Mouse (Mus musculus): ENCODE results near the gene Rasip1.

Rasip1 gene

DNA sequence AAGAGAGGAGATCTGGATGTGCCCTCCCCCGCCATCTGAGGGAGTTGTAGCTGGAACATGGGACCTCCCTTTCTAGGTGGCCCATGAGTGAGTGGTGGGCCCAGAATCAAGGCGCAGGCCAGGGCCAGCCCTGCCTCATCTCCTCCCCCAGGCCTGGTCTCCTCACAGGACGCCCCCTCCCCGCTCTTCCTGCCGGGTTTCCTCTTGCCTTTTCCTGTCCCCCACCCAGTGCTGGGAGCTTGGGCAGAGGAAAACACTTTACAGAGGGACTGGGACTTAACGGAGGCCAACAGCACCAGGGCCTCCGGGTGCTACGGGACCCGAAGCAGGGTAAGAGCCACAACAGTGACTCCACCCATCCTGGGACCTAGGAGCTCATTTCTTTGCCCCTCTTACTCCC is at the start of gene Rasip1:
Gene Rasip1 (plus strand): TSS at position 228 of the 400 bp plus-strand sequence.
- DNase-seq (ENCODE audit: low read depth, low spot score): no peak

DNA sequence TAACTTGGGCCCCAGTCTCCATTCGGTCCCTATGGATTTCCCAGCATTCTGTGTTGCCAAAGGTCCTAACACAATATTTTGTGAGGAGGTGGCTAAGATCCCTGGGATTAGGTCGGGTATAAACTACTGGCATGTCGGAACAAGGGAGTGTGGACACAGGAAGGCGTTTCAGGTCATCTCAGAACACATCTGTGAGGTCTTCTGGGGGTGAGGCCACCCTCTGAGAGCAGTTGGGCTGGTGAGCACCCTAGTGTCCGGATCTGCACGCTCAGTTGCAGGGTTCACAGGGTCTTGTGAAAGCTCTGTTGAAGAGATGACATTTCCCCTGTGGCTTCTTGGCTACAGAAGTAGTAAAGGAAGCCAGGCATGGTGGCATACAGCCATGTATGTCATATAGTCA is 41.4 kb upstream of the Rasip1 start:
- no peak for DNase-seq (ENCODE audit: low read depth, low spot score)

- no peak for DNase-seq (ENCODE audit: low read depth, low spot score)
Observed at GRCm38 (mm10) chr7:45587631-45588592, 39.4 kb upstream of the Rasip1 start.

DNA sequence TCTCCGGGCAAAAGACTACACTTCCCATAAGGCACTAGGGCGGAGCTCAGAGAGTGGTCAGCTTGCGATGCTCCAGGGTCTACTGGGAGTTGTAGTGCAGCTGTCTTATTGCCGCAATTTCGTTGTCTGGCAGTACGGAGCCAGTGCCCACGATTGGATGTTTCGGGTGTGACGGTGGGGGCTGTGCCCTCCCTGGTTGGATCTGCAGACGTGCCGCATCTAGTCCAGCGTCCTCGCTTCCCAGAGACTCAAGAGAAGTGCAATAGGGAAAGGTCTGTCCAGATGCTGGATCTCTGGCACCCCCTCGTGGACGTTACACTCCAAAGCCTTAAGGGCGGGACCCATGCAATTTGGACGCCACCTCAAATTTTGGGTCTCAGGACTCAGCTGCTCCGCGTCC is 38.1 kb upstream of the Rasip1 start:
- peak; percentile 98 for DNase-seq (ENCODE audit: low read depth, low spot score)

- DNase-seq (ENCODE audit: low read depth, low spot score): no peak
Observed at GRCm38 (mm10) chr7:45589898-45590297, 37.4 kb upstream of the Rasip1 start.

DNA sequence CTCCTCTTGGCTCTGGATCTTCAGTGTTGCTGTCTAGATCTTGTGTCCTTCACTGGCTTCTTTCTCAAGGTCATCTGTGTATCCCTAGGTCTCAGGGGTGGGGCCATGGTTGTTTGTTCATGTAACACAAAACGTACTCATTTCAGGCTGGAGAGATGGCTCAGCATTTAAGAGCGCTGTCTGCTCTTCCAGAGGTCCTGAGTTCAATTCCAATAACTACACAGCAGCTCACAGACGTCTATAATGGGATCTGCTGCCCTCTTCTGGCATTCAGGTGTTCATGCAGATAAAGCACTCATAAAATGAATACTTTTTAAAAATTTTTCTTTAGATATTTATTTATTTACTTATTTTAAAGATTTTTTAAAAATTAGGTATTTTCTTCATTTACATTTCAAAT is 36.4 kb upstream of the Rasip1 start:
- DNase-seq (ENCODE audit: low read depth, low spot score): no peak

DNA sequence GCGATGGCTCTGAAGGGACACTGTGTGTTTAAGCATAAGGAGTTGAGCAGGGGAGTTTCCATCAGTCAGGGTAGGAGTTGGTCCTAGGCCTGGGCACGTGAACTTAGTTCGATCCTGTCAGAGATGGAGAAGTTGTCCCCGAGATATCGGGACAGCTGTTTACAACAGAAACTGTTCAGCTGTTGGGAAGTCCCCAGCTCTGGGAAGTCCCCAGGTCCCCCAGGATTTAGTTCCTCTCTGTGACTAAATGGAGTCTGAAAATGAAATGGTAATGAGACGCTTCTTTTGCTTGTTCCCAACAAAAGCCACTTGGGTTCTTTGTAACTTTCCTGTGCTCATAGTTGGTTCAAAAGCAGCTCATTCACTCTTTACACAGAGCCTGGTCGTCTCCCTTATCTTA is 35.4 kb upstream of the Rasip1 start:
- no peak for DNase-seq (ENCODE audit: low read depth, low spot score)

GRCm38 (mm10) chr7:45593118-45593815 is 34.0 kb upstream of the Rasip1 start:
- peak; percentile 89 for DNase-seq (ENCODE audit: low read depth, low spot score)

- no peak for DNase-seq (ENCODE audit: low read depth, low spot score)
Observed at GRCm38 (mm10) chr7:45595176-45595575, 32.1 kb upstream of the Rasip1 start.

DNA sequence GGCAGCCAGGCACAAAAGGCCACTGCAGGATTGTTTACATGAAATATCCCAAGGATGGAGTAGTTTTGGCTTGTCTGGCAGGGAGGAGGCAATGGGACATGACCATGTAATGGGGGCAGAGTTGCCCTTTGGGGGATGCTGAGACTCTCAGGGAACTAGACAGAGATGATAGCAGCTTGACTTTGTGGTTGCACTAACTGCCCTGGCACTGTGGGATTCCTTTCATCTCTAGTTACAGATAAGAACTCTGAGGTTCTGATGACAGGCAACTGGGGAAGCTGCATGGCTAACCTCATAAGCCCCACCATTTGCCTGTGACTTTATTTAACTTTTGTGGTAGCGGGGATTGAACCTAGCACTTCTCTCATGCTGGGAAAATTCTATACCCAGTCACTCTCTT is 31.2 kb upstream of the Rasip1 start:
- no peak for DNase-seq (ENCODE audit: low read depth, low spot score)

DNA sequence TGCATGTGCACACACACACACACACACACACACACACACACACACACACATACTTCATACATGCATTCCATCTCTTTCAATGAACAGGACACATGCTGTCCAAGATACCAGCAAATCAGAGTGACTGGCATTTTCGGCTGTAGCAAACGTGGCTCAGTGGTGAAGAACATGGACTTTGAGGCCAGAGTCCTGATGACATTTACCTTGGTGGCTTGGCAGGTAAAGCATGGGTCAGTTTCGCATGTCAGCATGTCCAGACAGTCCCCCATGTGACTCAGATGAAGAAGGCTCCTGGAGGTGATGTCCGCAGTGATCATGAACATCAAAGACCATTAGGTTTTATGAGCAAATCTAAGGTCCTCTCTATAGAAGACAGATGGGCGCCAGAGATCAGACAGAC is 30.3 kb upstream of the Rasip1 start:
- no peak for DNase-seq (ENCODE audit: low read depth, low spot score)

GRCm38 (mm10) chr7:45597527-45597926 is 29.8 kb upstream of the Rasip1 start:
- DNase-seq (ENCODE audit: low read depth, low spot score): no peak

- DNase-seq (ENCODE audit: low read depth, low spot score): no peak
Observed at GRCm38 (mm10) chr7:45598960-45599879, 28.1 kb upstream of the Rasip1 start.

DNA sequence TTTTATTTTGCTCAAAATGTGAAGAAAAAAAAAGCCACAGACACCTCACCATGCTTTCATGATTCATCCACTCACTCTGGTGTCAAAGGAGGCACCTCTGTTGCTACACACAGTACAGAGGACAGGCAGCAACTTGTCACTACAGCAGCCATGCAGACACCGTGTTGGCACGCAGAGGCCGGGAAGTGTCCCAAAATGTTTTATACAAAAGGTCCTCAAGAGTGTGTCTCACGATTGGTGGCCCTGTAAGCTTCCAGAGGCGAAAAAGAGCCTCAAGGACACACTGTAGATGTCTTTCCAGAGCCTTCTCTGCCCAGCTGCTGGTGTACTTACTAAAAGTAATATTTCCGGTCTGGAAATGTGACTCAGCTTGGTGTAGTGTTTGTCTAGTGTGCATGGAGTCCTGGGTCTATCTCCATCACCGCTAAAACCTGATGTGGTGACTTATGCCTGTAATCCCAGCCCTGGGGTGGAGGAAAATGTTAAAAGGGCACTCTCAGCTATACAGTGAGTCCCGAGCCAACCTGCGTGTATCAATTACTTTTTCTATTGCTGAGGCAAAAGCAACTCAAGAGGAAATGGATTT is 21.5 kb upstream of the Rasip1 start:
- no peak for DNase-seq (ENCODE audit: low read depth, low spot score)

DNA sequence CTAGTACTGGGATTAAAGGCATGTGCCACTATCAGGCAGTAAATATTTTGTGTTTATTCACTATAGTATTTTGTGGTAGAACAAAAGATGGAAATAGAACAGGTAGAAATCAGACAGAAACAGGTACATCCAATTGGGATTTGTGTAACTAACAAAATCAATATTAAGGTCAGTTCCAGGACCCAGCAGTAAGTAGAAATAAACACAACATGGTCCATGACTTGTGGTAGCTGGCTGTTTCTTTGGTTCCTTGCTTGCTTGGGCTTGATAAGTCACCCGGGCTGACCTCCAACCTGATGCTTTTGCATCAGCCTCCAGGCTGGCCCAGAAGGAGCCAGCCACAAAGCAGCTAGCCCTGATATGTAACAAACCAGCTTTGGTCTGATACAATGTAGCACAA is 17.8 kb upstream of the Rasip1 start:
- no peak for DNase-seq (ENCODE audit: low read depth, low spot score)

DNA sequence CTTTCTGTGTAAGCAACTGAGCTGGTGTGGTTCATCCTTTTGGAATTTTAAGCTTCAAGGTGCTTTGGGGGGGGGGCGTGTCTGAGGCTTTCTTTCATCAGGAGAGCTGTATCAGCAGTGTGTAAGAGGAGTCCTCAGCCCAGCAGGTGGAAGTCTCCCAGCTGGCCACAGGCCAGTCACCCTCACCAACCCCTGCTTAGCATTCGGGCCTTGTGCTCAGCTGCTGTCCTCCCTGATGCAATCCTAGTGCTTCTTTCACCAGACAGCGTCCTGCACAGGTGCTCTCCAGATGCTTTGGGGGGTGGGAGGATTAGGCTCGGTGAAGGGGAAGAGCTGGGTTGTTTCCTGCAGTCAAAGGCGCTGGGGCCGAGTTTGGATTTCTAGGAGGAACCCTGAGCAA is 11.0 kb upstream of the Rasip1 start:
- DNase-seq (ENCODE audit: low read depth, low spot score): peak; percentile 42

GRCm38 (mm10) chr7:45617042-45617695 is 10.1 kb upstream of the Rasip1 start, which contains the start of gene Fut1:
TSS of gene Fut1 (plus strand) at chr7:45617289.
- DNase-seq (ENCODE audit: low read depth, low spot score): no peak

GRCm38 (mm10) chr7:45618316-45618715 is 9.0 kb upstream of the Rasip1 start:
- no peak for DNase-seq (ENCODE audit: low read depth, low spot score)

DNA sequence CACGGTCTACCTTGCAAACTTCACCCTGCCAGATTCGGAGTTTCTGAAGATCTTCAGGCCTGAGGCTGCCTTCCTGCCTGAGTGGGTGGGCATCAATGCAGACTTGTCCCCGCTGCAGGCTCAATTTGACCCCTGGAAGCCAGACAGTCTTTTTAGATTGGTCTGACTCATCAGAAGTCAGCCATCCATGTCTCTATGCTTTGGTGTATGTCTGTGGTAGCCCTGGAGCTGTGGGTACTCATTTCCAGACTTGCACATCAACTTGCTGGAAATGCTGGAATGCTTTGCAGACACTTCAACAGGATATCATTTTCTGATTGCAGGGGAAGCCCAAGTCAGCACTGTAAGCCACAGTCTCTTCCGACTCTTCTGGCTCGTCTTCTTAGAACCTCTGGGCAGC is 7.7 kb upstream of the Rasip1 start:
- DNase-seq (ENCODE audit: low read depth, low spot score): no peak

DNA sequence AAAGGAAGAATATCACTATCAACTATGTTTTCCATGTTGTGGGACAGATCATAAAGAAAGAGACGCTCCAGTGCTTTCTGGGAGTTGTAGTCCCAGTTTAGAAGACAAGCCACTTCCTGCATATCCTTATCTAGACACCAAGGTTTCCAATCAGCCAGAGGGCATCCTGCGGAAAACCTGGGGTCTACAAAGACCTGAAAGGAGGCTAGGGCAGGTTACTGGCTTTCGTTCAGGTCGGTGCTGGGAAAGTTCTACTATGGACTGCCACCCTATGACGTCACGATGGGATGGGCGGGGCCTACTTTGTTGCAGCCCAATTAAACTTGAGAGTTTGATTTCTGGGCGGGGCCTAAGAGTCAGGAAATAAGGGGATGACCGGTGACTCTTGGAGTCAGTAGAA is 5.8 kb upstream of the Rasip1 start, which contains the start of gene Izumo1:
Gene Izumo1 (plus strand): TSS at position 369 of the 400 bp plus-strand sequence.
- no peak for DNase-seq (ENCODE audit: low read depth, low spot score)

- DNase-seq (ENCODE audit: low read depth, low spot score): no peak
Observed at GRCm38 (mm10) chr7:45623507-45623906, 3.8 kb upstream of the Rasip1 start.

All from skeletal muscle tissue, adult 2 months (tissue).